Comparison of ENCODE assay signal across 11 mouse cellular contexts in genomic region chr6:119198534-119199273, GRCm38 (mm10). TPM values are rescaled to one million over a fixed set of nuclear protein-coding genes. Genes with fewer than 3 reads are reported as not detected.
DNase-seq lines count a peak whose midpoint lies in the region; ATAC-seq and TF ChIP-seq lines count a peak whose summit lies in the region.
"Had no signal": no experiment of that assay in that cellular context is flagged by ENCODE, and none has a peak within 500 bp of the region (broad histone marks: within the 10 kb centered on the region; RNA-seq: fewer than 3 reads in every experiment).

No protein-coding gene starts in this region.

- no peak overlapping the region; the same call in 1 of the 2 replicates for H3K9ac ChIP-seq in limb, embryonic 14.5 days (ENCODE audit: low read depth, low read length, severe bottlenecking)
- H3K9ac ChIP-seq in midbrain, embryonic 12.5 days (replicated peaks) = no peak overlapping the region
- H3K9ac ChIP-seq: intestine, embryonic 15.5 days; limb, embryonic 15.5 days had no signal

- TF ChIP-seq POLR2A in limb, embryonic 14.5 days (IDR thresholded peaks at IDR 0.05; ENCODE audit: borderline replicate concordance, extremely low read depth, insufficient read depth, insufficient read length) = no peak
- no peak for TF ChIP-seq POLR2A in thymus, adult 2 months (IDR thresholded peaks at IDR 0.05; ENCODE audit: control insufficient read depth, extremely low read depth, insufficient read depth, low read length, poor library complexity)

- H3K4me2 ChIP-seq in limb, embryonic 14.5 days (replicated peaks; ENCODE audit: low read depth, low read length, severe bottlenecking) = no peak overlapping the region
- peak overlapping the region; percentile 9; the same call in 1 of the 2 replicates for H3K4me2 ChIP-seq in midbrain, embryonic 12.5 days (replicated peaks)
- H3K4me2 ChIP-seq: intestine, embryonic 15.5 days; limb, embryonic 15.5 days had no signal

- peaks cover 8% of the 10 kb centered on the region; the same call in 1 of the 2 replicates for H3K4me1 ChIP-seq in limb, embryonic 14.5 days (ENCODE audit: control insufficient read depth, insufficient read depth, low read length)
- H3K4me1 ChIP-seq in limb, embryonic 10.5 days = peaks cover 21% of the 10 kb centered on the region
- peaks cover 14% of the 10 kb centered on the region for H3K4me1 ChIP-seq in forebrain, embryonic 10.5 days
- H3K4me1 ChIP-seq in midbrain, embryonic 12.5 days = peaks cover 20% of the 10 kb centered on the region
- peaks cover 3% of the 10 kb centered on the region; the same call in 1 of the 2 replicates for H3K4me1 ChIP-seq in thymus, adult 2 months (replicated peaks; ENCODE audit: control insufficient read depth, insufficient read depth, low read length)

- ATAC-seq in limb, embryonic 14.5 days (ENCODE audit: low FRiP score, low read depth) = peak; percentile 60; the same call in 1 of the 2 replicates
- peak; percentile 88 for ATAC-seq in midbrain, embryonic 12.5 days (ENCODE audit: low FRiP score, low read depth)
- ATAC-seq: intestine, embryonic 15.5 days had no signal

- peaks cover 17% of the 10 kb centered on the region for H3K36me3 ChIP-seq in limb, embryonic 14.5 days (ENCODE audit: control insufficient read depth, insufficient read depth, low read length)
- H3K36me3 ChIP-seq in limb, embryonic 10.5 days = 0 out of 2 replicates have a peak, but pooled peaks cover 2% of the 10 kb centered on the region
- H3K36me3 ChIP-seq in forebrain, embryonic 10.5 days (replicated peaks) = peaks cover 40% of the 10 kb centered on the region
- peaks cover 31% of the 10 kb centered on the region for H3K36me3 ChIP-seq in midbrain, embryonic 12.5 days
- peaks cover 9% of the 10 kb centered on the region for H3K36me3 ChIP-seq in thymus, adult 2 months (ENCODE audit: control insufficient read depth, insufficient read depth, low read length)
- H3K36me3 ChIP-seq: intestine, embryonic 15.5 days had no signal

- no peaks in the 10 kb centered on the region for H3K27me3 ChIP-seq in limb, embryonic 14.5 days (ENCODE audit: control insufficient read depth, insufficient read depth, low read length)
- no peaks in the 10 kb centered on the region for H3K27me3 ChIP-seq in limb, embryonic 10.5 days (ENCODE audit: low read depth, poor library complexity, severe bottlenecking)
- no peaks in the 10 kb centered on the region for H3K27me3 ChIP-seq in forebrain, embryonic 10.5 days (ENCODE audit: poor library complexity, severe bottlenecking)
- no peaks in the 10 kb centered on the region for H3K27me3 ChIP-seq in midbrain, embryonic 12.5 days
- no peaks in the 10 kb centered on the region for H3K27me3 ChIP-seq in thymus, adult 2 months (ENCODE audit: control insufficient read depth, insufficient read depth, low read length)
- H3K27me3 ChIP-seq: intestine, embryonic 15.5 days; limb, embryonic 15.5 days had no signal

- TF ChIP-seq CTCF in thymus, adult 2 months (IDR thresholded peaks at IDR 0.05; ENCODE audit: borderline replicate concordance, control insufficient read depth, extremely low read depth, insufficient read depth, low read length, poor library complexity) = no peak

- no peak overlapping the region for H3K4me3 ChIP-seq in limb, embryonic 14.5 days (replicated peaks; ENCODE audit: low read length)
- H3K4me3 ChIP-seq in limb, embryonic 10.5 days = no peak overlapping the region
- H3K4me3 ChIP-seq in forebrain, embryonic 10.5 days = no peak overlapping the region
- no peak overlapping the region for H3K4me3 ChIP-seq in midbrain, embryonic 12.5 days
- H3K4me3 ChIP-seq in thymus, adult 2 months (ENCODE audit: control insufficient read depth, insufficient read depth, low read length) = no peak overlapping the region
- H3K4me3 ChIP-seq: intestine, embryonic 15.5 days; limb, embryonic 15.5 days had no signal

- no peaks in the 10 kb centered on the region for H3K9me3 ChIP-seq in limb, embryonic 14.5 days (ENCODE audit: control insufficient read depth, low read length)
- no peaks in the 10 kb centered on the region for H3K9me3 ChIP-seq in limb, embryonic 10.5 days (replicated peaks)
- no peaks in the 10 kb centered on the region for H3K9me3 ChIP-seq in forebrain, embryonic 10.5 days
- H3K9me3 ChIP-seq in midbrain, embryonic 12.5 days = no peaks in the 10 kb centered on the region
- H3K9me3 ChIP-seq: intestine, embryonic 15.5 days; limb, embryonic 15.5 days had no signal

- H3K27ac ChIP-seq in limb, embryonic 14.5 days (replicated peaks; ENCODE audit: low read depth, low read length) = no peak overlapping the region
- no peak overlapping the region for H3K27ac ChIP-seq in limb, embryonic 10.5 days
- H3K27ac ChIP-seq in forebrain, embryonic 10.5 days = peak overlapping the region; percentile 41; the same call in 1 of the 2 replicates
- peak overlapping the region; percentile 27 for H3K27ac ChIP-seq in midbrain, embryonic 12.5 days (replicated peaks)
- H3K27ac ChIP-seq in thymus, adult 2 months (ENCODE audit: control insufficient read depth, insufficient read depth, low read length) = no peak overlapping the region
- H3K27ac ChIP-seq: intestine, embryonic 15.5 days; limb, embryonic 15.5 days had no signal

- WGBS in limb, embryonic 14.5 days = 43% methylated on average over 15 of the region's 15 CpGs
- 50% methylated on average over 15 of the region's 15 CpGs for WGBS in limb, embryonic 10.5 days
- WGBS in forebrain, embryonic 10.5 days = 57% methylated on average over 15 of the region's 15 CpGs
- 40% methylated on average over 15 of the region's 15 CpGs for WGBS in midbrain, embryonic 12.5 days
- 78% methylated on average over 15 of the region's 15 CpGs for WGBS in thymus, adult 2 months

- DNase-seq in embryo, embryonic 11 days = peak; percentile 14
- DNase-seq in embryo, embryonic 9.5 days (ENCODE audit: extremely low spot score) = no peak
- DNase-seq in limb, embryonic 14.5 days (ENCODE audit: low spot score) = no peak
- no peak for DNase-seq in limb, embryonic 10.5 days (ENCODE audit: low spot score)
- no peak for DNase-seq in forebrain, embryonic 10.5 days (ENCODE audit: extremely low spot score, low spot score)
- DNase-seq in urinary bladder, adult 18-20 months (ENCODE audit: low spot score in 2 of 2) = no peak
- no peak for DNase-seq in thymus, adult 2 months
- DNase-seq: cerebellum, adult 9-11 months had no signal

RNA-seq across cellular contexts. Expression of gene Cacna1c, which starts 2.5 kb away (rescaled TPM):
- polyA plus RNA-seq in limb, embryonic 14.5 days (2012; rRNA removed) = 29.0 and 33.6 TPM in 2 replicates
- polyA plus RNA-seq in limb, embryonic 14.5 days (2014; fragmentation: Nextera tagmentation; extraction: Ambion mirVana) = 8.9 and 11.7 TPM in 2 replicates
- 5.7 and 10.2 TPM in 2 replicates for polyA plus RNA-seq in limb, embryonic 10.5 days (2016; fragmentation: Nextera tagmentation; extraction: Ambion mirVana)
- 1.8 and 2.0 TPM in 2 replicates for polyA plus RNA-seq in forebrain, embryonic 10.5 days (2016; fragmentation: Nextera tagmentation; extraction: Ambion mirVana)
- polyA plus RNA-seq in midbrain, embryonic 12.5 days (2016; fragmentation: Nextera tagmentation; extraction: Ambion mirVana) = 3.9 and 5.1 TPM in 2 replicates
- polyA plus RNA-seq in thymus, adult 2 months (2012; rRNA removed) = 0.66 and 4.8 TPM in 2 replicates

RNA-seq across cellular contexts. Expression of gene Dcp1b, which starts 23.7 kb away (rescaled TPM):
- polyA plus RNA-seq in limb, embryonic 14.5 days (2012; rRNA removed) = 22.3 and 26.9 TPM in 2 replicates
- polyA plus RNA-seq in limb, embryonic 14.5 days (2014; fragmentation: Nextera tagmentation; extraction: Ambion mirVana) = 8.9 and 9.0 TPM in 2 replicates
- polyA plus RNA-seq in limb, embryonic 10.5 days (2016; fragmentation: Nextera tagmentation; extraction: Ambion mirVana) = 5.7 and 8.9 TPM in 2 replicates
- polyA plus RNA-seq in forebrain, embryonic 10.5 days (2016; fragmentation: Nextera tagmentation; extraction: Ambion mirVana) = 11.1 and 11.2 TPM in 2 replicates
- polyA plus RNA-seq in midbrain, embryonic 12.5 days (2016; fragmentation: Nextera tagmentation; extraction: Ambion mirVana) = 14.4 and 14.9 TPM in 2 replicates
- polyA plus RNA-seq in thymus, adult 2 months (2012; rRNA removed) = 44.2 and 48.7 TPM in 2 replicates

RNA-seq across cellular contexts. Expression of gene Cacna2d4, which starts 37.6 kb away (rescaled TPM):
- 0.08 TPM in 1 of 2 replicates, not detected in the other for polyA plus RNA-seq in limb, embryonic 14.5 days (2012; rRNA removed)
- not detected in 2 replicates for polyA plus RNA-seq in limb, embryonic 14.5 days (2014; fragmentation: Nextera tagmentation; extraction: Ambion mirVana)
- not detected in 2 replicates for polyA plus RNA-seq in limb, embryonic 10.5 days (2016; fragmentation: Nextera tagmentation; extraction: Ambion mirVana)
- not detected in 2 replicates for polyA plus RNA-seq in forebrain, embryonic 10.5 days (2016; fragmentation: Nextera tagmentation; extraction: Ambion mirVana)
- polyA plus RNA-seq in midbrain, embryonic 12.5 days (2016; fragmentation: Nextera tagmentation; extraction: Ambion mirVana) = 0.14 and 0.15 TPM in 2 replicates
- polyA plus RNA-seq in thymus, adult 2 months (2012; rRNA removed) = 32.8 and 34.8 TPM in 2 replicates

Comparison
In these comparisons a context has a peak if more than half of its experiments do, and no peak if none do; other contexts are left out.
1. H3K27ac ChIP-seq: peak in forebrain, embryonic 10.5 days (single experiment) and midbrain, embryonic 12.5 days (single experiment); none in limb, embryonic 14.5 days (single experiment), limb, embryonic 10.5 days (single experiment) and thymus, adult 2 months (single experiment).
2. RNA of gene Cacna2d4, which starts 37.6 kb away (polyA plus RNA-seq): 32.8 to 34.8 TPM in thymus, adult 2 months; 0.14 to 0.15 TPM in midbrain, embryonic 12.5 days, 0.08 TPM in limb, embryonic 14.5 days, not detected in forebrain, embryonic 10.5 days and not detected in limb, embryonic 10.5 days; every median in the first group is over 10 times any median in the second.